Mouse (Mus musculus): Measurements from ENCODE around the gene Fam221a. TPM values are rescaled to one million over a fixed set of nuclear protein-coding genes. Genes with fewer than 3 reads are reported as not detected.
A peak's percentile ranks its signal among the peaks of the same experiment; 100 is the strongest.

Fam221a gene
- 2.6 and 3.4 TPM in 2 replicates for polyA plus RNA-seq (2014; fragmentation: Nextera tagmentation; extraction: Ambion mirVana)

GRCm38 (mm10) chr6:49367159-49368054 is at the start of gene Fam221a:
TSS of gene Fam221a (plus strand) at chr6:49367739.
- H3K36me3 ChIP-seq (ENCODE audit: control insufficient read depth, insufficient read depth, low read length) = no peaks in the 10 kb centered on the region
- peak within 1 kb of the TSS; percentile 90 for H3K4me2 ChIP-seq (ENCODE audit: low read length)
- no peaks in the 10 kb centered on the region for H3K27me3 ChIP-seq (ENCODE audit: control insufficient read depth, insufficient read depth, low read length)
- 4% methylated on average over 49 of the region's 49 CpGs for WGBS
- H3K4me1 ChIP-seq (ENCODE audit: control insufficient read depth, insufficient read depth, low read length) = peaks cover 4% of the 10 kb centered on the region
- no peaks in the 10 kb centered on the region for H3K9me3 ChIP-seq (ENCODE audit: control insufficient read depth, low read length)
- H3K4me3 ChIP-seq (replicated peaks; ENCODE audit: low read depth, low read length) = peak within 1 kb of the TSS; percentile 57
- peak within 1 kb of the TSS; percentile 54 for H3K9ac ChIP-seq (replicated peaks; ENCODE audit: low read length)
- DNase-seq (peak; percentile 89), ATAC-seq (ENCODE audit: low FRiP score, low TSS enrichment) (peak; percentile 96)
- H3K27ac ChIP-seq (replicated peaks; ENCODE audit: low read depth, low read length) = peak within 1 kb of the TSS; percentile 45; the same call in 1 of the 2 replicates

GRCm38 (mm10) chr6:49318966-49319594 is 48.5 kb upstream of the Fam221a start, which contains the start of gene Ccdc126:
TSS of gene Ccdc126 (plus strand) at chr6:49319274.
- peak; percentile 99 for DNase-seq
- WGBS = under 1% methylated on average over 47 of the region's 47 CpGs
- no peaks in the 10 kb centered on the region for H3K27me3 ChIP-seq (ENCODE audit: control insufficient read depth, insufficient read depth, low read length)

GRCm38 (mm10) chr6:49319595-49320315 is 47.8 kb upstream of the Fam221a start:
- peak overlapping the region; percentile 83 for H3K9ac ChIP-seq (replicated peaks; ENCODE audit: low read length)
- peak overlapping the region; percentile 62 for H3K4me2 ChIP-seq (ENCODE audit: low read length)
- H3K36me3 ChIP-seq (ENCODE audit: control insufficient read depth, insufficient read depth, low read length) = no peaks in the 10 kb centered on the region
- 11% methylated on average over 13 of the region's 13 CpGs for WGBS
- no peaks in the 10 kb centered on the region for H3K27me3 ChIP-seq (ENCODE audit: control insufficient read depth, insufficient read depth, low read length)
- peaks cover 4% of the 10 kb centered on the region; the same call in 1 of the 2 replicates for H3K4me1 ChIP-seq (ENCODE audit: control insufficient read depth, insufficient read depth, low read length)
- peak overlapping the region; percentile 88 for H3K27ac ChIP-seq (replicated peaks; ENCODE audit: low read depth, low read length)
- no peaks in the 10 kb centered on the region for H3K9me3 ChIP-seq (ENCODE audit: control insufficient read depth, low read length)
- ATAC-seq (ENCODE audit: low FRiP score, low TSS enrichment) (peak; percentile 28; the same call in 1 of the 2 replicates), DNase-seq (peak; percentile 71)
- peak overlapping the region; percentile 66 for H3K4me3 ChIP-seq (replicated peaks; ENCODE audit: low read depth, low read length)

More at GRCm38 (mm10) chr6:49318966-49319594, 48.5 kb upstream of the Fam221a start, which contains the start of gene Ccdc126:
- ATAC-seq (ENCODE audit: low FRiP score, low TSS enrichment) = peak; percentile 100
- H3K36me3 ChIP-seq (ENCODE audit: control insufficient read depth, insufficient read depth, low read length) = no peaks in the 10 kb centered on the region
- peak within 1 kb of the TSS; percentile 66 for H3K4me3 ChIP-seq (replicated peaks; ENCODE audit: low read depth, low read length)
- peaks cover 4% of the 10 kb centered on the region; the same call in 1 of the 2 replicates for H3K4me1 ChIP-seq (ENCODE audit: control insufficient read depth, insufficient read depth, low read length)
- H3K27ac ChIP-seq (replicated peaks; ENCODE audit: low read depth, low read length) = peak within 1 kb of the TSS; percentile 88
- H3K9ac ChIP-seq (replicated peaks; ENCODE audit: low read length) = peak within 1 kb of the TSS; percentile 83
- H3K4me2 ChIP-seq (ENCODE audit: low read length) = peak within 1 kb of the TSS; percentile 62
- H3K9me3 ChIP-seq (ENCODE audit: control insufficient read depth, low read length) = no peaks in the 10 kb centered on the region

GRCm38 (mm10) chr6:49321341-49321740 is 46.2 kb upstream of the Fam221a start:
- Histone ChIP-seq H3K4me2 (ENCODE audit: low read length) (no peak overlapping the region), H3K4me1 (ENCODE audit: control insufficient read depth, insufficient read depth, low read length) (peaks cover 4% of the 10 kb centered on the region; the same call in 1 of the 2 replicates), H3K4me3 (replicated peaks; ENCODE audit: low read depth, low read length) (no peak overlapping the region), H3K36me3 (ENCODE audit: control insufficient read depth, insufficient read depth, low read length) (no peaks in the 10 kb centered on the region), H3K9ac (replicated peaks; ENCODE audit: low read length) (no peak overlapping the region), H3K9me3 (ENCODE audit: control insufficient read depth, low read length) (no peaks in the 10 kb centered on the region), H3K27ac (replicated peaks; ENCODE audit: low read depth, low read length) (no peak overlapping the region), H3K27me3 (ENCODE audit: control insufficient read depth, insufficient read depth, low read length) (no peaks in the 10 kb centered on the region)
- DNase-seq = no peak
- ATAC-seq (ENCODE audit: low FRiP score, low TSS enrichment) = no peak
- 78% methylated on average over 3 of the region's 3 CpGs for WGBS

GRCm38 (mm10) chr6:49322056-49322455 is 45.5 kb upstream of the Fam221a start:
- ATAC-seq (ENCODE audit: low FRiP score, low TSS enrichment) = no peak
- Histone ChIP-seq H3K9me3 (ENCODE audit: control insufficient read depth, low read length) (no peaks in the 10 kb centered on the region), H3K27me3 (ENCODE audit: control insufficient read depth, insufficient read depth, low read length) (no peaks in the 10 kb centered on the region), H3K9ac (replicated peaks; ENCODE audit: low read length) (no peak overlapping the region), H3K4me2 (ENCODE audit: low read length) (no peak overlapping the region), H3K4me3 (replicated peaks; ENCODE audit: low read depth, low read length) (no peak overlapping the region), H3K27ac (replicated peaks; ENCODE audit: low read depth, low read length) (no peak overlapping the region), H3K36me3 (ENCODE audit: control insufficient read depth, insufficient read depth, low read length) (no peaks in the 10 kb centered on the region), H3K4me1 (ENCODE audit: control insufficient read depth, insufficient read depth, low read length) (peaks cover 4% of the 10 kb centered on the region; the same call in 1 of the 2 replicates)
- no peak for DNase-seq

GRCm38 (mm10) chr6:49322986-49323385 is 44.6 kb upstream of the Fam221a start:
- DNase-seq (no peak), ATAC-seq (ENCODE audit: low FRiP score, low TSS enrichment) (no peak)
- Histone ChIP-seq H3K4me3 (replicated peaks; ENCODE audit: low read depth, low read length) (no peak overlapping the region), H3K4me2 (ENCODE audit: low read length) (no peak overlapping the region), H3K9me3 (ENCODE audit: control insufficient read depth, low read length) (no peaks in the 10 kb centered on the region), H3K9ac (replicated peaks; ENCODE audit: low read length) (no peak overlapping the region), H3K27me3 (ENCODE audit: control insufficient read depth, insufficient read depth, low read length) (no peaks in the 10 kb centered on the region), H3K4me1 (ENCODE audit: control insufficient read depth, insufficient read depth, low read length) (peaks cover 4% of the 10 kb centered on the region; the same call in 1 of the 2 replicates), H3K27ac (replicated peaks; ENCODE audit: low read depth, low read length) (no peak overlapping the region), H3K36me3 (ENCODE audit: control insufficient read depth, insufficient read depth, low read length) (no peaks in the 10 kb centered on the region)
- WGBS = 69% methylated on average over 2 of the region's 2 CpGs

- no peak overlapping the region for H3K4me3 ChIP-seq (replicated peaks; ENCODE audit: low read depth, low read length)
- H3K27me3 ChIP-seq (ENCODE audit: control insufficient read depth, insufficient read depth, low read length) = no peaks in the 10 kb centered on the region
- no peak overlapping the region for H3K4me2 ChIP-seq (ENCODE audit: low read length)
- H3K27ac ChIP-seq (replicated peaks; ENCODE audit: low read depth, low read length) = no peak overlapping the region
- WGBS = 39% methylated on average over 2 of the region's 2 CpGs
- ATAC-seq (ENCODE audit: low FRiP score, low TSS enrichment) = no peak
- H3K4me1 ChIP-seq (ENCODE audit: control insufficient read depth, insufficient read depth, low read length) = peaks cover 4% of the 10 kb centered on the region; the same call in 1 of the 2 replicates
- DNase-seq = peak; percentile 26
- no peak overlapping the region for H3K9ac ChIP-seq (replicated peaks; ENCODE audit: low read length)
- H3K36me3 ChIP-seq (ENCODE audit: control insufficient read depth, insufficient read depth, low read length) = no peaks in the 10 kb centered on the region
- no peaks in the 10 kb centered on the region for H3K9me3 ChIP-seq (ENCODE audit: control insufficient read depth, low read length)
These were observed 43.0 kb upstream of the Fam221a start for GRCm38 (mm10) chr6:49324528-49324927.

- H3K4me1 ChIP-seq (ENCODE audit: control insufficient read depth, insufficient read depth, low read length) = no peaks in the 10 kb centered on the region
- no peak overlapping the region for H3K27ac ChIP-seq (replicated peaks; ENCODE audit: low read depth, low read length)
- ATAC-seq (ENCODE audit: low FRiP score, low TSS enrichment) = no peak
- no peaks in the 10 kb centered on the region for H3K27me3 ChIP-seq (ENCODE audit: control insufficient read depth, insufficient read depth, low read length)
- H3K4me2 ChIP-seq (ENCODE audit: low read length) = no peak overlapping the region
- no peak overlapping the region for H3K9ac ChIP-seq (replicated peaks; ENCODE audit: low read length)
- H3K36me3 ChIP-seq (ENCODE audit: control insufficient read depth, insufficient read depth, low read length) = no peaks in the 10 kb centered on the region
- DNase-seq = no peak
- no peak overlapping the region for H3K4me3 ChIP-seq (replicated peaks; ENCODE audit: low read depth, low read length)
- no peaks in the 10 kb centered on the region for H3K9me3 ChIP-seq (ENCODE audit: control insufficient read depth, low read length)
- WGBS = 94% methylated on average over 1 of the region's 1 CpGs
These were observed 42.2 kb upstream of the Fam221a start for GRCm38 (mm10) chr6:49325294-49325693.
